Mouse (Mus musculus) forebrain, embryonic 11.5 days (tissue): Measurements from ENCODE around the gene Gm47841. TPM values are rescaled to one million over a fixed set of nuclear protein-coding genes. Genes with fewer than 3 reads are reported as not detected.

ENCODE experiments used
- ATAC-seq: fragments of 200-750 bp; cut with Nextera tagmentation; replicated peaks from 2 replicates; pipeline ENCODE4 v1.8.0; 2017; ENCODE audit warnings: moderate TSS enrichment; ENCODE audit not compliant: low FRiP score
- DNase-seq: peaks from one replicate; pipeline ENCODE4 v3.0.0-alpha.2; 2017; ENCODE audit warnings: low spot score
- H3K27ac ChIP-seq: fragments of 300-500 bp; sonication (generic); 2 replicates; pipeline ENCODE4 v1.5.1; 2014; ENCODE audit warnings: low read depth, low read length
- H3K27me3 ChIP-seq: fragments of 300-500 bp; sonication (generic); 2 replicates; pipeline ENCODE4 v1.6.1; 2014; ENCODE audit warnings: mild to moderate bottlenecking, low read length, mixed read lengths; ENCODE audit not compliant: control insufficient read depth, insufficient read depth
- H3K36me3 ChIP-seq: fragments of 300-500 bp; sonication (generic); 2 replicates; pipeline ENCODE4 v1.6.1; 2014; ENCODE audit warnings: mild to moderate bottlenecking, low read length, moderate library complexity, mixed read lengths; ENCODE audit not compliant: control insufficient read depth, insufficient read depth
- H3K4me1 ChIP-seq: fragments of 300-500 bp; sonication (generic); replicated peaks from 2 replicates; pipeline ENCODE4 v1.6.1; 2014; ENCODE audit warnings: low read length, mixed read lengths; ENCODE audit not compliant: control insufficient read depth, insufficient read depth
- H3K4me2 ChIP-seq: fragments of 300-500 bp; sonication (generic); 2 replicates; pipeline ENCODE4 v1.6.1; 2014; ENCODE audit warnings: low read depth, mild to moderate bottlenecking, low read length, moderate library complexity, mixed read lengths; ENCODE audit not compliant: severe bottlenecking
- H3K4me3 ChIP-seq: fragments of 300-500 bp; sonication (generic); 2 replicates; pipeline ENCODE4 v1.5.1; 2014; ENCODE audit warnings: low read depth, low read length
- H3K9ac ChIP-seq: fragments of 300-500 bp; sonication (generic); 2 replicates; pipeline ENCODE4 v1.6.1; 2014; ENCODE audit warnings: low read length
- H3K9me3 ChIP-seq: fragments of 300-500 bp; sonication (generic); 2 replicates; pipeline ENCODE4 v1.6.1; 2016; ENCODE audit warnings: low read length, mixed read lengths; ENCODE audit not compliant: control insufficient read depth
- WGBS: fragments of 180-500 bp; shearing (Covaris S2); extraction: QIAGEN DNeasy Blood & Tissue Kit; methylation state at CpG from one replicate; pipeline ENCODE4 v1.1.7; 2014; 5-methylcytosine and 5-hydroxymethylcytosine counted together
- polyA plus RNA-seq: library from polyadenylated mRNA; unstranded; fragments of >200 nt; fragmentation: Nextera tagmentation; extraction: Ambion mirVana; gene quantifications from 2 replicates; pipeline ENCODE4 v1.2.1, GENCODE M21; 2014

The Gm47841 gene
- polyA plus RNA-seq, 1 experiment from 2014 or later: not detected

DNA sequence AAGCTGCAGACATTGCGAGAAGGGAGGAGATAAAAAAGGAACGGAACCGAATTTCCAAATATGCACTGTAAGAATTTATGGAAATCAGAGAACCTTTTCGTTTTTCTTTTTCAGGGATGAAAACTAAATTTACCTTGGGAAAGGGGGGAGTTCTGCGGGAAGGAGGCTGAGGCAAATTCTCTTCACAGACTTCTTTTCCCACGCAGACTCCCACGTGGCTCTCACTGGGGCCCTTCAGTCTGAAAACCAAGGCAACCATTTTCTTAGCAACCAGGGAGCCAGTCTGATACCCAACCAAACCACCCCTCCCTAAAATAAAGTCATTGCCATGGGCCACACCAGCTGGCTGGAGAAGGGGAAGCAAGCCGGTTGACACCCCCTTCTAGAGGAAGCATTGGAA lies 41.5 kb downstream of the Gm47841 start:
- H3K9me3 ChIP-seq: no peaks in the 10 kb centered on the region
- no peak overlapping the region for H3K4me3 ChIP-seq
- WGBS: 83% methylated on average over 8 of the region's 8 CpGs
- H3K4me2 ChIP-seq: no peak overlapping the region
- H3K9ac ChIP-seq: no peak overlapping the region
- ATAC-seq (no peak), DNase-seq (no peak)
- H3K36me3 ChIP-seq: no peaks in the 10 kb centered on the region
- no peaks in the 10 kb centered on the region for H3K27me3 ChIP-seq
- 0 out of 2 replicates have a peak, but pooled peaks cover 2% of the 10 kb centered on the region for H3K4me1 ChIP-seq
- no peak overlapping the region for H3K27ac ChIP-seq

GRCm38 (mm10) chr15:101004538-101004937 lies 42.7 kb downstream of the Gm47841 start:
- Histone ChIP-seq H3K4me3 (no peak overlapping the region), H3K9ac (no peak overlapping the region), H3K4me1 (0 out of 2 replicates have a peak, but pooled peaks cover 2% of the 10 kb centered on the region), H3K27me3 (no peaks in the 10 kb centered on the region), H3K36me3 (no peaks in the 10 kb centered on the region), H3K9me3 (no peaks in the 10 kb centered on the region), H3K4me2 (no peak overlapping the region), H3K27ac (no peak overlapping the region)
- WGBS: 66% methylated on average over 3 of the region's 3 CpGs
- no peak for DNase-seq
- ATAC-seq: no peak

- DNase-seq (no peak), ATAC-seq (no peak)
- H3K27ac ChIP-seq: no peak overlapping the region
- H3K4me2 ChIP-seq: no peak overlapping the region
- no peak overlapping the region for H3K9ac ChIP-seq
- no peaks in the 10 kb centered on the region for H3K36me3 ChIP-seq
- no peaks in the 10 kb centered on the region for H3K9me3 ChIP-seq
- H3K4me3 ChIP-seq: no peak overlapping the region
- no peaks in the 10 kb centered on the region for H3K27me3 ChIP-seq
- 0 out of 2 replicates have a peak, but pooled peaks cover 2% of the 10 kb centered on the region for H3K4me1 ChIP-seq
- WGBS: 96% methylated on average over 3 of the region's 3 CpGs
These were observed 44.7 kb downstream of the Gm47841 start for GRCm38 (mm10) chr15:101002466-101002865.

DNA sequence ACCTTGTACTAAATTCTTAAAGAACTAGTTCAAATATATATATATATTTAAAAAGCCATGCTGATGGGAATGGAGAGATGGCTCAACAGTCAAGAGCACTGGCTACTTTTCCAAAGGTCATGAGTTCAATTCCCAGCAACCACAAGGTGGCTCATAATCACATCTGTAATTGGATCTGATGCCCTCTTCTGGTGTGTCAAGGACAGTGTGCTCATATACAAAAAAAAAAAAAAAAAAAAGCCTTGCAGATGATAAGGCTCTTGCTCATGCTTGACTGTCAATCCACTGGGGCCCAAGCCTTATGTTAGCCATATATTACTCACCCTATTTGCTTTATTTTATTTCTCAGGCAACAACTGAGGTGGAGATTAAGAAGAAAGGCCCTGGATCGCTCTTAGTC lies 45.5 kb downstream of the Gm47841 start:
- no peak overlapping the region for H3K4me3 ChIP-seq

DNA sequence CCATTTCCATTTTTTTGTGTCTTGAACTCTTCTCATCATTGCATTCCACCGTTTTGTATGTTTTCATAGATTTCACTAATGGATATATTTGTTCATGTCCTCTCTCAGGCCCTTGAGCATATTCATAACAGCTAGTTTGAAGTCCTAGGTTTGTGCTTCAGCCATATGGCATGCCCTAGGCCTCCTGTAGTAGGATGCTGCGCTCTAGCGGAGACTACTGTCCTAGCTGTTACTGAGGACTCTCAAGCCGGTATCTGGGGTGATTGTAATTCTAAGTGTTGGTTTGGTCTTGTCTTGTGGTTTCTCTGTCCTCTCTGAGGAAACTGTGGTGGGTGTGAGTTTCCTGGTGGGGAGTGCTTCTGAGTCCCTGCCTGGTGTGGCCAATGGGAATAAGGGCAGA lies 50.1 kb downstream of the Gm47841 start:
- H3K36me3 ChIP-seq: no peaks in the 10 kb centered on the region
- no peaks in the 10 kb centered on the region for H3K27me3 ChIP-seq
- DNase-seq: no peak
- H3K4me1 ChIP-seq: no peaks in the 10 kb centered on the region
- H3K27ac ChIP-seq: no peak overlapping the region
- WGBS: 33% methylated on average over 4 of the region's 4 CpGs
- no peak overlapping the region for H3K4me3 ChIP-seq
- H3K4me2 ChIP-seq: no peak overlapping the region
- no peak for ATAC-seq
- no peak overlapping the region for H3K9ac ChIP-seq
- H3K9me3 ChIP-seq: no peaks in the 10 kb centered on the region

More for the DNA sequence above, 45.5 kb downstream of the Gm47841 start:
- Histone ChIP-seq H3K9me3 (no peaks in the 10 kb centered on the region), H3K4me1 (no peaks in the 10 kb centered on the region), H3K27me3 (no peaks in the 10 kb centered on the region), H3K36me3 (no peaks in the 10 kb centered on the region), H3K4me2 (no peak overlapping the region), H3K27ac (no peak overlapping the region), H3K9ac (no peak overlapping the region)
- ATAC-seq (no peak), DNase-seq (no peak)
- 97% methylated on average over 1 of the region's 1 CpGs for whole genome bisulfite sequencing

Other genes starting within 250 kb of the Gm47841 start
- gene Scn8a, start 177.5 kb downstream of the Gm47841 start, polyA plus RNA-seq: 13.9 and 14.1 TPM in 2 replicates
- gene Fignl2, start 31.2 kb upstream of the Gm47841 start, polyA plus RNA-seq: 0.52 and 0.76 TPM in 2 replicates
- not detected in 2 replicates for gene Ankrd33, start 68.4 kb upstream of the Gm47841 start, polyA plus RNA-seq
- gene Acvrl1, start 81.1 kb upstream of the Gm47841 start, polyA plus RNA-seq: 7.2 and 7.7 TPM in 2 replicates
- 15.0 and 16.0 TPM in 2 replicates for gene Acvr1b, start 126.7 kb upstream of the Gm47841 start, polyA plus RNA-seq
- 4.6 and 5.6 TPM in 2 replicates for gene Grasp, start 176.8 kb upstream of the Gm47841 start, polyA plus RNA-seq
- 2.6 and 2.7 TPM in 2 replicates for gene Nr4a1, start 206.9 kb upstream of the Gm47841 start, polyA plus RNA-seq
- gene Atg101, start 236.9 kb upstream of the Gm47841 start, polyA plus RNA-seq: 62.1 and 65.7 TPM in 2 replicates
- 0.21 and 0.71 TPM in 2 replicates for gene 6030408B16Rik, start 245.8 kb upstream of the Gm47841 start, polyA plus RNA-seq